Mouse (Mus musculus): ENCODE measurements at regions not wholly inside any gene's neighbourhood (a gene's known extent, or its start where the extent isn't known, plus 50 kb on each side); places are given as distances from the start of the nearest gene placed in this dataset.
A peak's percentile ranks its signal among the peaks of the same experiment; 100 is the strongest.

DNA sequence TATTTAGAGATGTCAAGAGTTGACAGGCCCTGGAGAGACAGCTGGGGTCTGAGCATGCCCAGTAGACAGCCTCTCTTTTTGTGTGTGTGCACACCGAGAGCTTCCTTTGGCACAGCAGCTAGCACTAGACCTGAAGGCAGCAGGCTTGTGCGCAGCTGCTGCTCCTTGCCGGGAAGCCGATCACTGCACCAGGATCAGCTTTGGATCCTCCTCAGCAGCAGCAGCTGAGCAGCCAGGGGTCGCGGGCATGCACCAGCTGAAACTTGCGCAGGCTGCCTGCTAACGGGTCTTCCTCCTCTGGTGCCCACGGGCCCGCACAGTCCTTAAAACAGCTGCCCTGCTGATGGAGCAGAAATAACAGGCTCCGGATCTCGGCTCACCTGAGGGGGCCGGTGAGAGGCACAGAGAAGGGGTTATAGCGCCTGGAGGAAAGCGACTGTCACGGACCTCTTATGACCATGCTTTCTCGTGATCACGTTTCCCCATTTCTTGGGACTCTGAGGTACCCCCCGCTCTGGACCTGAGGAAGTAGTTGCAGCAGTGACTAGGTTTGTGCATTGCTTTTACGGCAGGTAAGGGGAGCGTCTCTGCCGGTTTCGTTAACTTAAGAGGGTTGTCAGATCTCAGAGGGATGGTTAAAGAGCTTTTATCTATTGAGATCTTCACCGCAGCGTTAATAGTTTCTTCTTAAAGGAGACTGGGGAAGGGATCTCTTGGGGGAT, 57.8 kb upstream of the Arhgap18 start:
- Histone ChIP-seq H3K4me2 (peak overlapping the region; percentile 59), H3K4me3 (replicated peaks) (peak overlapping the region; percentile 37), H3K27me3 (peaks cover 9% of the 10 kb centered on the region; the same call in 1 of the 2 replicates), H3K36me3 (no peaks in the 10 kb centered on the region), H3K4me1 (replicated peaks) (0 out of 2 replicates have a peak, but pooled peaks cover 2% of the 10 kb centered on the region), H3K9ac (no peak overlapping the region), H3K9me3 (replicated peaks) (no peaks in the 10 kb centered on the region), H3K27ac (no peak overlapping the region)
- 4% methylated on average over 25 of the region's 25 CpGs for WGBS (ENCODE audit: insufficient replicate concordance)
- DNase-seq = no peak
- ATAC-seq (ENCODE audit: low read depth) = no peak

Data from liver, embryonic 13.5 days (tissue).